Mouse (Mus musculus) ES-Bruce4 (cell line): ENCODE results near the gene Dand5. TPM values are rescaled to one million over a fixed set of nuclear protein-coding genes. Genes with fewer than 3 reads are reported as not detected.

Source experiments
- H3K27ac ChIP-seq: 2 replicates; pipeline ENCODE4 v1.5.1; 2012; ENCODE audit warnings: low read length, inconsistent platforms; ENCODE audit not compliant: insufficient read depth
- H3K27me3 ChIP-seq: 2 replicates; pipeline ENCODE4 v1.6.1; 2012; ENCODE audit warnings: mild to moderate bottlenecking, low read length, inconsistent platforms; ENCODE audit not compliant: control insufficient read depth, poor library complexity, insufficient read depth, severe bottlenecking
- H3K36me3 ChIP-seq: 2 replicates; pipeline ENCODE4 v1.6.1; 2012; ENCODE audit warnings: inconsistent platforms, mild to moderate bottlenecking, low read length, moderate library complexity; ENCODE audit not compliant: control insufficient read depth, poor library complexity, insufficient read depth, severe bottlenecking
- H3K4me1 ChIP-seq: one replicate; pipeline ENCODE4 v1.8.1; 2011; ENCODE audit warnings: low read length; ENCODE audit not compliant: control insufficient read depth, insufficient read depth
- H3K4me3 ChIP-seq: 2 replicates; pipeline ENCODE4 v1.5.1; 2011; ENCODE audit warnings: low read depth, mild to moderate bottlenecking, low read length
- H3K9ac ChIP-seq: 2 replicates; pipeline ENCODE4 v1.6.1; 2012; ENCODE audit warnings: low read depth, mild to moderate bottlenecking, inconsistent platforms; ENCODE audit not compliant: poor library complexity, severe bottlenecking
- H3K9me3 ChIP-seq: replicated peaks from 2 replicates; pipeline ENCODE4 v1.6.1; 2012; ENCODE audit warnings: mild to moderate bottlenecking, low read length, inconsistent platforms; ENCODE audit not compliant: control insufficient read depth, poor library complexity, insufficient read depth, severe bottlenecking
- CTCF ChIP-seq: IDR thresholded peaks from one replicate; pipeline ENCODE4 v1.8.1; 2011; ENCODE audit warnings: low read depth, low read length
- EP300 ChIP-seq: IDR thresholded peaks from 2 replicates; pipeline ENCODE4 v1.6.1; 2011; ENCODE audit warnings: low read depth, low read length; ENCODE audit not compliant: insufficient read depth
- POLR2A ChIP-seq: IDR thresholded peaks from one replicate; pipeline ENCODE4 v1.8.1; 2011; ENCODE audit warnings: low read length; ENCODE audit not compliant: insufficient read depth
- polyA plus RNA-seq: library from polyadenylated mRNA; stranded (reverse); fragments of >200 nt; gene quantifications from 2 replicates; pipeline ENCODE4 v1.2.4, GENCODE M21; 2011; ENCODE audit warnings: low read depth; ENCODE audit not compliant: missing spikeins, insufficient read depth, insufficient read length

Gene Dand5
- polyA plus RNA-seq, 1 experiment, result 2.5 TPM

- Histone ChIP-seq H3K27me3 (peaks cover 2% of the 10 kb centered on the region; the same call in 1 of the 2 replicates), H3K4me1 (no peaks in the 10 kb centered on the region), H3K9ac (no peak overlapping the region), H3K27ac (no peak overlapping the region), H3K9me3 (peaks cover 6% of the 10 kb centered on the region; the same call in 1 of the 2 replicates), H3K4me3 (no peak overlapping the region), H3K36me3 (no peaks in the 10 kb centered on the region)
- peak; percentile 64 for TF ChIP-seq CTCF
- TF ChIP-seq POLR2A, result no peak
- no peak for TF ChIP-seq EP300
Measured at GRCm38 (mm10) chr8:84810896-84811295, 11.7 kb downstream of the Dand5 start.

DNA sequence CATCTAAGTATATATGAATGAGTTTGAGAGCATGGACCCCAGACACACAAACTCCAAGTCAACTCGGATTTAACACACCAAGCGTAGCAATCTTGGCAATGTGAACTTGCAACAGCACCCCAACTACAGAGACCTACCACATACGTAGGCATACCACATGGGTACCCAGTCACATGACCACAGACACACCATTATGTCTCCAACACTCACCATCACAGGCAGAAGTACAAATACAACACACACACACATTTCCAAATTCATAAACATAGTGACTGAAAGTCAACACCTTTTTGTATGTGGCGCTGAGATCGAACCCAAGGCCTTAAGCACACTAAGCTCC lies 12.7 kb downstream of the Dand5 start:
- Histone ChIP-seq H3K9me3 (peaks cover 6% of the 10 kb centered on the region; the same call in 1 of the 2 replicates), H3K4me1 (no peaks in the 10 kb centered on the region), H3K9ac (no peak overlapping the region), H3K27ac (no peak overlapping the region), H3K36me3 (no peaks in the 10 kb centered on the region), H3K27me3 (peaks cover 2% of the 10 kb centered on the region; the same call in 1 of the 2 replicates), H3K4me3 (no peak overlapping the region)
- TF ChIP-seq POLR2A (no peak), CTCF (no peak), EP300 (no peak)

DNA sequence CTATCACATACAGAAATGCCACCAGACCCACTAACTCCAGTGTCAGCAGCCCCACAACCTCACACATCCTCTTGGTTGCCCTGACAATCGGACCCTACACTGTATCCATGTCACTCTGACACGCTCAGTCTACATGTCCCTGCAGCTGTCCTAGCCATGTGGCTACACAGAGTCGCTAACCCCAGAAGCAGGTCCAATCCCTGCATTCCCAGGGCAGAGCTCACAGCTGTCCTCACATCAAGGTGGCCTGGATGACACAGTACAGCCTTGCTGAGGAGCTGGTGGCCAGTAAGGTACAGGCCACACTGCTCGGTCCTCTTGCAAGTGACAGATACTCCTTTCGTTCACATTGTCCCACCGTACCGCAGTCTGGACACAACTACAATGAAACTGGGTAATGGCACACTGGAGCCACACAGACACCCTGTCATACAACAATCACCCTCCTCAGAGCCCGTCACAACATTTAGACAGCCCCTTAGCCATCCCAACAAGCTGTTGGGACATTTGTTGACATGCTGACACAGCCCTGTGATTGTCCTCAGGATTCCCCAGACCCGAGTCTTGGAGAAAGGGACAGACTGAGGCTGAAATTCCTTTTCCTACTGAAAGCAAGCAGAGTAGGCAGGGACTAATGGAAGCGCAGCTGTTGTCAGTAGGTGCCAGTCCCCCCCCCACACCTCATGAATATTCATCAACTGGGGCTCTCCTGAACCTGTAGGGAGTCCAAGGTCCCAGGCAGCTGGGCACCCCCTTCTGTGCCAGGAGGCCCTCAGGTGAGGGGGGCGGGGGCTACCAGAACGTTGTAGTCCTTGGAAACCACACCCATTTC lies 13.3 kb downstream of the Dand5 start:
- Histone ChIP-seq H3K9ac (no peak overlapping the region), H3K36me3 (no peaks in the 10 kb centered on the region), H3K4me1 (no peaks in the 10 kb centered on the region), H3K4me3 (no peak overlapping the region), H3K9me3 (peaks cover 6% of the 10 kb centered on the region; the same call in 1 of the 2 replicates), H3K27ac (no peak overlapping the region), H3K27me3 (peaks cover 2% of the 10 kb centered on the region; the same call in 1 of the 2 replicates)
- TF ChIP-seq CTCF, result no peak
- no peak for TF ChIP-seq POLR2A
- TF ChIP-seq EP300, result no peak

- Histone ChIP-seq H3K4me3 (no peak overlapping the region), H3K27me3 (peaks cover 1% of the 10 kb centered on the region; the same call in 1 of the 2 replicates), H3K9ac (no peak overlapping the region), H3K36me3 (no peaks in the 10 kb centered on the region), H3K4me1 (no peaks in the 10 kb centered on the region), H3K27ac (no peak overlapping the region), H3K9me3 (peaks cover 6% of the 10 kb centered on the region; the same call in 1 of the 2 replicates)
- TF ChIP-seq EP300 (no peak), CTCF (no peak), POLR2A (no peak)
Measured at GRCm38 (mm10) chr8:84806031-84806430, 16.6 kb downstream of the Dand5 start.

- TF ChIP-seq POLR2A, result no peak
- H3K4me3 ChIP-seq, result peak within 1 kb of the TSS; percentile 45
- no peaks in the 10 kb centered on the region for H3K4me1 ChIP-seq
- no peak within 1 kb of the TSS for H3K27ac ChIP-seq
- H3K27me3 ChIP-seq, result peaks cover 17% of the 10 kb centered on the region
- no peaks in the 10 kb centered on the region for H3K36me3 ChIP-seq
- peak within 1 kb of the TSS; percentile 69 for H3K9ac ChIP-seq
- H3K9me3 ChIP-seq, result no peaks in the 10 kb centered on the region
Measured at GRCm38 (mm10) chr8:84799999-84800831, 22.4 kb downstream of the Dand5 start, which contains the start of gene Nfix. Gene Nfix (minus strand): TSS chr8:84800344.
